Mouse (Mus musculus) hematopoietic stem cell, adult 5-6 weeks (primary cell): ENCODE results near the gene Ypel2. TPM values are rescaled to one million over a fixed set of nuclear protein-coding genes. Genes with fewer than 3 reads are reported as not detected.

ENCODE experiments used
- ATAC-seq, 2 experiments: fragments of 125-278 bp in 1 of 2; replicated peaks in 1 of 2; 2 replicates each; pipeline ENCODE4 v1.8.0; 2016 to 2017; ENCODE audit warnings: inconsistent platforms in 2 of 2, mild to moderate bottlenecking in 2 of 2, moderate number of reproducible peaks in 2 of 2, low read depth in 1 of 2, moderate TSS enrichment in 1 of 2; ENCODE audit not compliant: low FRiP score in 2 of 2, poor library complexity in 2 of 2, severe bottlenecking in 2 of 2, insufficient read depth in 1 of 2, low TSS enrichment in 1 of 2
- total RNA-seq: library from RNA; stranded (forward); fragments of 172-1452, 232-1000 nt; gene quantifications from 2 replicates; pipeline ENCODE4 v1.2.3, GENCODE M21; 2017

Gene Ypel2
- total RNA-seq, 1 experiment from 2014 or later, result 5.5 TPM

DNA sequence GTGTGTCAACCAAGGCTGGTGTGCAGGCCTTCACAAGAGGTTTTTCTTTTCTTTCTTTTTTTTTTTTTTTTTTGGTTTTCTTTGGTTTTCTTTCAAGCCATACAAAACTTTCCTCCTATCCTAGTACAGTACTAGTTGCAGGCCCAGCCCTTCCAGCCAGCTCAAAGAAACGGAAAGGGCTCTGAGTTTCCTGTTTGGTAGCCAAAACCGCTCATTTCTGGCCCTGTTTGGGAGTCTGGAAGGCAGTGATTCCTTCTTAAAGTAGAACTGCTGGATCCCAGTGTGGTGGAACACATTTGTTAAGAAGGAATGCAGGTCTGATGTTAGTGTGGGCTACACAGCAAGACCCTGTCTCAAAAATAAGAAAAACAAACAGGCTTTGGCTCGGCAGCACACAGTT, 43.0 kb downstream of the Ypel2 start:
- no peak for ATAC-seq

DNA sequence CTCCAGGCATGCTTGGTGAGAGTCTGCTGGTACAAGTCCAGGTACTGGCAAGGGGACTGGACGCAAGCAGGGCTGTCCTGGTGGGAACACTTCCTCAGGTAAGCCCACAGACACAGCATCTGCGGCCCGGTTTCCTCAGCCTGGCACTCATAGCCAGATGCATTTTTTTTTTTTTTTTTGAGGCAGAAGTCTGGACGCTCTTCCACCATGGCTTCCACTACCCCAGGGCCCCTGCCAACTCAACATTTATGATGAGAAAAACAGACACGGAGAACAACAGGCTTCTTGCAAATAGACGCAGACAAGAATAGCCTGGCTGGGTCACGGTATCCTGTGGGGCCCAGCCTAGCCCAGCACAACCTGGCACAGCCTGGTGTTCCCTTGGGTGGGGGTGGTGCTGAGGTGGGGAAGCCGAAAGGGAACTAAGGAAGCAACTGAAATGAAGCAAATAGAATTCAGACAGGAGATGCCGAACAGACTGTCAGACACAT, 43.5 kb downstream of the Ypel2 start:
- peak; percentile 37 to 56; a peak in 1 of 4 replicates for ATAC-seq

DNA sequence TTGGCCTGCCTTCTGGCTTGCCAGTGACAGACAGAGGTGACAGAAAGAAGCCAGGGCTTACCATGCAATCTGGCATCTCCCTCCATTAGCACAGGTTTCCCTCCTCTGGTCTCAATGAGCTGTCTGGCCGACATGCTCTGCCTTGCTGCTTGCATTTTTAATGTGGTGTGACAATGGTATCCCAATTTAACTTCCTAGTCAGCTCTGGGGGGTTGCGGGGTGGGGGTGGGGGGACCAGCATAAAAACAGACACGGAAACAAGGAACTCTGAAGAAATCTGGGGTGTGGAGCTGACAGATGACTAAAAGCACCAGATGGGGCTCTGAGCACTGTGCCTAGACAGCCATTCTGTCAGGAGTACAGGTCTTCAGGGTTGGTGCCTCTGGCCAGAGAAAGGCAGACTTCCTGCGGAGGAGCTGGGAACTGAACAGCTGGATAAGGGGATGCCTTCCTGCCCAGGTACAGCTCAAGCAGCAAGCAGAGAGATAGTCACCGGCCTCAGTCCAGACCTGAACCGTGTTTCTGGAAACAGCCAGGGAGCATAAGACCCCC, 46.8 kb downstream of the Ypel2 start:
- ATAC-seq, result no peak

DNA sequence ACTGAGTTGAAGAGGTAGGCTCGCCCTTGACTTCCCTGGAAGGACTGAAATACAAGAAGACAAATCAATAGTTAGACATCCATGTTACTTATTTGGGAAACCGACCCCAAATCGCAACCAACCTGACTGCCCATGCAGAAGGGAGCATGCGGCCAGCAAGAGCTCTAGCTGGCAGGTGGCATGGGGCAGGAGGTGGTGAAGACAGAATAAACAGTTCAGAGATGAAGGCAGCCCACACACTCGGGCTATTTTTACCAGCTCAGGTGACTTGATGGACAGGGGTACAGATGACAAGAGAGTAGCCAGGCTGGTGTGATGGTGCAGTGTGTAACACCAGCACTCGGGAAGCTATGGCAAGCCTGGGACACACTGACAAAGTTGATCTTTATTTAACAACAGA, 47.6 kb downstream of the Ypel2 start:
- ATAC-seq, result no peak

DNA sequence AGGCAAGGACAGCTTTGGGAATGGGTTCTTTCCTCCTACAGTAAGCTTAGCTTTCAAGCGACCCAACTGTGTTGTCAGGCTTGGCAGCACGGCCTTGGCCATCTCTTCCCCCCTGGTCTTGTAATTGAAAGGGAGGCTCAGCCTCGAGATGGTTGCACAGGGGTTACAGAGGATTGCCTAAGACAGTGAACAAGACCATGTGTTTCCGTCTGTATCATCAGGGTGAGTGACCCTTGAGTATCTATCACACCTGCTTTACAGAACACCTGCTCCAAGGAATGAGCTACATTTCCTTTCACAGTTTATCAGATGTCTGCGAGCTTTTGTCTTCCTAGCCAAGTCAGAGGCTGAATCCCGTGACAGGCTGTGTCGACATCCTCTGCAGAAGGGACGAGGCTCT, 48.4 kb downstream of the Ypel2 start:
- no peak for ATAC-seq

DNA sequence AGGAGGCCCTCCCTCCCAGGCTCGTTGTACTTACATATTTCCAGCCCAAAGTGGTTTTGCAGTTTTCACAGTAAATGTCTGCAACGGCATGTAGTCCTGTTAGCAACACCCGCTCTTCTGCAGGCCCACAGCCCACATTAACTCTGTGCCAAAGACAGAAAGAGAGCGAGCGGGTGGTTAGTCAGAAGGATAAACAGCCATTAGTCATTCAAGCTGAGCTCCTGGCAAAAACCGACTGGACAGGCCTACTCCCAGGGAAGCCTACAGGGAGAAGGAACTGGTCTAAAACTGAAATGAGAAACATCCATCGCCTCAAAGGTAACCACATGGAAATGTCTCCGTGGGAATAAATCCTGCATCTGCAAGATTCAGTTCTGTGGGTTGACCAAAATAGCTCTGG, 49.0 kb downstream of the Ypel2 start:
- ATAC-seq, result no peak

DNA sequence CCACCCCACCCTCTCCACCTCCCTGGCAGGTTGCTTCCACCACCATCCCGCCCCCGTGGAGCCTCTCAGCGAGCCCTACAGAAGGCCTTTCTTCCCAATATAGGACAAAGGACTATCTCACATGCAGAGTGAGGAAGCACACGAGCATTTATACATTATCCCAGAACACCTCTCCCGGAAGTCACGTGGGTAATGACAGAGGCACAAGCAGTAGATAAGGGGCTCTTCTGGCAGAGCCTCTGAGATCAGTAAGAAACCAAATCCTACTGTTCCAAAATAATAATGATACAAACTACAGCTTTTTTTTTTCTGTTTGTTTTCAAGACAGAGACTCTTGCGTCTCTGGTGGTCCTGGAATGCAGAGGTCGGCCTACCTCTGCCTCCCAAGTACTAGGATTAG, 51.6 kb downstream of the Ypel2 start:
- no peak for ATAC-seq

DNA sequence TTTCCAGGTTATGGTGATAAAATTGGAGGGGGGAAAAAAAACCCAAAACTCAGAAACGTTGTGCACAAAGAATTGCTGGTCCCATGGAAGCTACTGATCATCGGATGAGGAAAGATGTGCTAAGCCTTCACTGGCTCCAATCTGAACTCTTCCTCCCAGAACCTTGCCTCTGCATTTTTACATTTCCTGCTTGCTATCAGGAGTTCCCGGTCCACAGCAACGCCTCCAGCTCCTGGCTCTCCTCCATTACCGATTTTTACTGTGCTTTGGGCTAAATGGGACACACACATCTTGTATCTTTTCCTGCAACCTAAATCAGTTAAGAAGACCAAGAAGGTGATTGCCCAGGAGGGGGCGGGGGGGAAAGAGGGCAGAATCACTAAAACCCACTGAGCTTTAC, 54.0 kb downstream of the Ypel2 start:
- ATAC-seq, result no peak

DNA sequence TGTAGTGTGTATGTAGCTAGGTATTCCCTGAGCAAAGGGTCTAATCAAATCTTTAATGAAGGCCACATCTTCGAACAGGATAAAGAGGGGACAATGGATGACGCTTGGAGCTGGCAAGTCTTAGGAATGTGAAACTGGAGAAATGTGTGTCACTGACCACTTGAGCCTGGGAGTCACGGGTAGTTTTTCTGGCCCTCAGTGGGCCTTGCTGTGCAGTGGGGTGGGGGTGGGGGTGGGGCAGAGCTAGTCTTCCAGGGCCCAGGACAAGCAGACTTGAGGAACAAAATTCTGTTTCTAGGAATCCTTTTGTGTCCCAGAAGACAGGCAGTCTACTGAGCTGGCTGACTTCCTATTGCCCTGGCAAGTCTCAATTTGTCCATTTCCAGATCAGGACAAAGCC, 55.0 kb downstream of the Ypel2 start:
- ATAC-seq, result no peak

DNA sequence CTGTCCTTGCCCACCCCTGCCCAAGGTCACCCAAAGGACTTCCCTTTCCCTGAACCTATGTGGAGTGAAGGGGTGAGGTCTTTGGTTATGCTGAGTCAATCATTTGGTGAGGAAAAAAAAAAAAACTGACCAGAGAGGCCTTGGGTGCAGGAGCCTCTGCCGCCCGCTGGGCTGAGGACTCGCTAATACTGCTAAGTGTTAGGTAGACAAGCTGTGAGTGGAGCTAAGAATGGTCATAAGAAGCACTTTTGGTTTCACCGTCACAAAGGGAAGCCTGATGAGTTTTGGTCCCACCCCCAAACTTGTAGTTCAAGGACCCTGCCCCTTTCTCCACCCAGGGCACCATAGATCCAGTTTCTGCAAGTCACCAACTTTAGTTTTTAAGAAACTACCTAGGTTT, 55.4 kb downstream of the Ypel2 start:
- ATAC-seq, result no peak

DNA sequence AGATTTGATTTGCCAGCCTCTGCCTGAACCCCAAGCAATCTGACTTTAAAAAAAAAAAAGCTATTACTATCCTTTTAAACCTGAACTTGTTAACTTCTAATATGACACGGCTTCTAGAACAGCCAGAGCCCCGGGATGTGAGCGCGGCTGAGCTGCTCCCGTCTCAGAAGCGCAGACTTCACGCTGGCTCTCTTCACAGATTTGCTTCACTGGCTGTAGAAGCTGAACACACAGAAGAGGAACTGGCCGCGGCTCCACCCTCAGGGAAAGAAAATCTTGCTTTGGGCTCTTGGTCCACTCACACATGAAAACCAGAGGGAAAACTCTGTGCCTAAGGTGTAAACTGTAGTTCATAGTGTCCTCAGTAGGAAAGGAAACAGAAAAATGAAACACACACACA, 56.6 kb downstream of the Ypel2 start:
- no peak for ATAC-seq

DNA sequence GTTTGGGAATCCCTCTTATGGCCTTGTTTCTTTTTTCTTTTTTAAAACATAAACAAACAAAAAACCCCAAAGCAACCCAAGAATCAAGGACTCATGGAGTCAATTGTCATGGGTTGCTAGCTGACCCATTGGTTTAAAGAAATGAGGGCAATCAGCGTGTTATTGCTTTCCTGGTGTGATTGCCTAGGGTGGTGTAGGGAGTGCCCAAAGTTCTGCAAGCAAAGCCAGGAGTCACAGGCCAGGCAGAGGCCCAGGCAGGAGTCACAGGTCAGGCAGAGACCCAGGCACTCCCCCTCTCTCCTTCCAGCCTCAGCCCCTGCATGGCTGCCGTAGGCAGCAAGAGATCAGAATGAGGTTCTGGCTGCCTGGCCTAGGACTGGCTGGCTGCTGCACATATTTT, 58.6 kb downstream of the Ypel2 start:
- ATAC-seq, result no peak

DNA sequence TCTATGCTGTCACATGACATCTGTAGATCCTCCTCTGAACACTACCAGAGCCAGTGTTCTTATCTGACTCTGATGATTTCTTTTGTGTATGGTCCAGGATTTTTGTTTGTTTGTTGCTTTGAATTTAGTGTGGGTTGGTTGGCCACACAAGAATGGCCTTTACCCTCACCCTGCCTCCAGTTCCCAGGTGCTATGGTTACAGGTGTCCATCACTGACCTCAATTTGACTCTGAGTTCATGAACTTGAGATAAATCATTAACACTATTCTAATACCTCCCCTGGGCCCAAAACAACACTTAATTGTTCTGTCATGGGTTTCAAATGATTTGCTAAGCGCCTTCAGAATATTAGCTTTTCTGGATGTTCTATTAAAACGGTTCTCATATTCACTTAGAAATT, 61.3 kb downstream of the Ypel2 start:
- ATAC-seq, result no peak

DNA sequence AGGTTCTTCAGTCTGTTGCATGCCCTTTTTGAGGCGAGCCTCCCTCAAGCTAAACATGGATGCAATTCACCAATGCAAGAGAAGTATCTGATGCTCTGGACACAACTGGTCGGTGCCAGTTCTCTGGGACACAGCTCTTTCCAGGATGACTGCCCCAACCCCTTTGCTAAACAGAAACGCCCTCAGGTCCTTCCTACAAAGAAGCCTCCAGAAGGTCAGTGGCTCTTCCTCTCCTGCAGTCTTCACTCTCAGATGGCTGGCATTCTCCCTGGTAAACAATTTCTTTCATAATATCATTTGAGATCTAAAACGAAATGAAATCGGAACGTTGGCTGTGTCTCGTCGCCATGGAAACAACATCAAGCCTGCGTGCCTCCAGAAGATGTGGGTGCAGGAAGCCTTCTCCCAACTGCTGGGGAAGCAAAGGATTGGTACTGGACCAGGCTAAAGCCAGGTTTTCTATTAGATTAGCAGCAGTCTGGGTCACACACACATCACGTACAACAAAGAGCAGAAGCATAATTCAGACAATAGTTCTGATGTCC, 62.8 kb downstream of the Ypel2 start:
- ATAC-seq, result no peak

DNA sequence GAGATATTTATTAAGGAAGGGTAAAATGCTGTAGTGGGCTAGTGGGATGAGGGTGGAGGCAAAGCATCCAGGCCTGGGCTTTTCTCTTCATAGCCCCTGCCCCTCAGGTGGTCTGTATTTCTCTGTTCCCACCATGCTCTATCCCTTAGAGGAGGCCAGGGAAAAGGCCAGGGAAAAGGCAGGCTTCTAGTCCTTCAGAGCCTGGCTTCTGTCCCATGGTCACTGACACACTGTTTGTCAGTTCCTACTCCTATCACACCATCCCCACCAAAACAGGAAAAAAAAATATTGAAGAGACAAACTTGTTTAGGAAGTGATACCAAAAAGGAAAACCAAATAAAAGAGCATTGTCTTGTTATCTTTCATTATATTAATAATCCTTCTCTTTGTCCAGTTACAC, 63.5 kb downstream of the Ypel2 start:
- no peak for ATAC-seq

DNA sequence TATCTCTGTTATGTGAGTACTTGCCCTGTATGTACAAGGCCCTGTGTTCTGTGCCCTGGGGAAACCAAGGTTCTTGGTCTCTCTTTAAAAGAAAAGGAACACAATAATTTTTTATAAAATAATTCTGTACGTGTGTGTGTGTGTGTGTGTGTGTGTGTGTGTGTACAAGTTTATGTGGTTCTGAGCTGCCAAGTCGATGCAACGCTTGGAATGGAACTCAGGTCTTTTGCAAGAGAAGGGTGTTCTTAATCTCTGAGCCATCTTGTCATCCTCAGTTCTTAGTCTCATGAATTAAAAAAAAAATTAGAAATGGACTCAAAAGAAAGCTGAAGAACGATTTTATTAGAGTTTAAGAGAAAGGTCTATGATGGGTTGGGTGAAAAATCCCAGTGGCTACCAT, 64.0 kb downstream of the Ypel2 start:
- ATAC-seq, result no peak

DNA sequence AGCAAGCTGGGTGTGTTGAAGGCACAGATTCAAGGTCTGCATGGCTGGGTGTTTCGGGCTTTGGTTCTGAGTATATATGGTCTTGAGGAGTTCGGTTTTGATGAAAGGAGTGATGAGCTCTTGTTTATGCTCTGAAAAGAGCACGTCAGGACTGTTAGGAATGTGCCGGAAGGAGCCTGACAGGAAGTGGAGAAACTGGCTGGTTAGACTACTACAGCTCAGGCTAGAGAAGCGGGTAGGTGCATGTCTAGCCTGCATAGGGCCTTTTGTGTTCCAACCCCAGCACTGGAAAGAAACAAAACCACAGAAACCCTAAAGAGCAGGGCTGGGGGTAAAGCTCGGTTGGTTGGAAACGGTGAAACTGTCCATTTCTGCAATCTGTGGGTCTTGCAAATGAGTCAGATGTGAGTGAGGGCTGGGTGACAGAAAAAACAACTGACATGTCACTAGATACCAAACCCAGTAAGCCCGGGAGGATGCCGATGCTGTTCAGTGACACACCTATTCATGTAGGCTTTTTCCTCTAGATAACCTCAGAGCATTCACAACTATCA, 68.3 kb downstream of the Ypel2 start:
- ATAC-seq, result peak in 1 of 2 experiments; percentile 17; a peak in 1 of 4 replicates

DNA sequence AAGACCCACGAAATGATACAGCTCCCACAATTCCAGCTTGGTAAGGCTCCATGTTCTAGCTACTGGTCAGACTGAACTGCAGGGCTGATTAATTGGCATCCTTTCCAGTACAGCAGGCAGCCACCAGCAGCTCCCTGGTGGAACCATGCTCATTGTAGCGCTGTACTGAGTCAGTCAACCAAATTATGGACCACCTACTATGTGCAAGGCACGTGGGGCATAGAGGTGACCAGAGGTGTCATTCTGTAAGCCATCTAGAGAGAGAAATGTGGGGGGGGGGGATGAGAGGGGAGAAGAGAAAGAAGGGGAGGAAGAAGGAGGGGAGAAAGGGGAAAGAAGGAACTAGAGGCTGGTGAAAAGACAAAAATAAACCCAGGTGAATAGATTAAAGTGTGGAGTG, 68.9 kb downstream of the Ypel2 start:
- no peak for ATAC-seq

DNA sequence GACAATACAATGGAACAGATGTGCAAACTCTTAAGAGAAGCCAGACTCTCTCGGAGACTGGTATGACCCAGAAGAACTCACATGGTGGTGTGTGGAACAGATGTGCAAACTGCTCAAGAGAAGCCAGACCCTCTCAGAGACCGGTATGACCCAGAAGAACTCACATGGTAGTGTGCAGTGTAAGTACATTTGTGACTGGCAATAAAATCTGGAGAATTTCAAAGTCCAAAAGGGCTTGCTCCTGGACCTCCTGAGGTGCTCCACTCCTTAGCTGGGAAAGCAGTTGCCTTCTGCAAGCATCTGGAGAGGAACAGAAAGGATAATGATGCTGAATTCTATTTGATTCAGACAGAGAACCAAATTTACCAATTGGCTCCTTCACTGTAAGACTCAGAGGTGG, 69.9 kb downstream of the Ypel2 start:
- ATAC-seq, result no peak
